Mouse (Mus musculus) liver, adult 2 months (tissue): Measurements from ENCODE around the gene B3galt4. TPM values are rescaled to one million over a fixed set of nuclear protein-coding genes. Genes with fewer than 3 reads are reported as not detected.

ENCODE experiments used
- DNase-seq: peaks from one replicate; pipeline ENCODE4 v3.0.0-alpha.2; 2011; ENCODE audit warnings: low read depth, low spot score; ENCODE audit errors: extremely low read depth
- H3K27ac ChIP-seq: fragments of 200-500 bp; replicated peaks from 2 replicates; pipeline ENCODE4 v1.5.1; 2012; ENCODE audit warnings: low read depth, mild to moderate bottlenecking, control low read depth, inconsistent platforms, low read length; ENCODE audit not compliant: insufficient read depth
- H3K27me3 ChIP-seq: fragments of 200-500 bp; 2 replicates; pipeline ENCODE4 v1.6.1; 2012; ENCODE audit warnings: mild to moderate bottlenecking, moderate library complexity, low read length, inconsistent platforms; ENCODE audit not compliant: control insufficient read depth, insufficient read depth
- H3K36me3 ChIP-seq: fragments of 200-500 bp; 2 replicates; pipeline ENCODE4 v1.6.1; 2012; ENCODE audit warnings: low read length, inconsistent platforms; ENCODE audit not compliant: control insufficient read depth, insufficient read depth
- H3K4me1 ChIP-seq: fragments of 200-500 bp; 2 replicates; pipeline ENCODE4 v1.6.1; 2011; ENCODE audit warnings: low read length; ENCODE audit not compliant: control insufficient read depth, insufficient read depth
- H3K4me3 ChIP-seq: fragments of 200-500 bp; 2 replicates; pipeline ENCODE4 v1.5.1; 2011; ENCODE audit warnings: low read depth, mild to moderate bottlenecking, control low read depth, low read length, moderate library complexity; ENCODE audit not compliant: insufficient read depth
- H3K79me2 ChIP-seq: fragments of 200-500 bp; 2 replicates; pipeline ENCODE4 v1.6.1; 2012; ENCODE audit warnings: inconsistent platforms, mild to moderate bottlenecking, low read length, moderate library complexity; ENCODE audit not compliant: control insufficient read depth, insufficient read depth
- H3K9ac ChIP-seq: fragments of 200-500 bp; 2 replicates; pipeline ENCODE4 v1.6.1; 2012; ENCODE audit warnings: low read depth, mild to moderate bottlenecking, control low read depth, inconsistent platforms, low read length
- CTCF ChIP-seq: fragments of 200-500 bp; IDR thresholded peaks from 2 replicates; pipeline ENCODE4 v1.5.1; 2011; ENCODE audit warnings: low read depth, low read length, control low read depth
- POLR2A ChIP-seq: fragments of 200-500 bp; IDR thresholded peaks from 2 replicates; pipeline ENCODE4 v1.6.1; 2011; ENCODE audit warnings: low read length, control low read depth; ENCODE audit not compliant: insufficient read depth; ENCODE audit errors: extremely low read depth
- WGBS: fragments of 180-500 bp; shearing (Covaris S2); methylation state at CpG from one replicate; pipeline ENCODE4 v1.1.7; 2018; 5-methylcytosine and 5-hydroxymethylcytosine counted together
- polyA plus RNA-seq: library from polyadenylated mRNA; depleted of rRNA; stranded (reverse); fragments of >200 nt; gene quantifications from 2 replicates; pipeline ENCODE4 v1.2.3, GENCODE M21; 2012
- total RNA-seq: library from RNA; depleted of rRNA; stranded (reverse); fragments of >200 nt; gene quantifications from 2 replicates; pipeline ENCODE4 v1.2.3, GENCODE M21; 2014

Gene B3galt4
- total and polyA plus RNA-seq, 2 experiments: 0.55 to 0.97 TPM

- no peak for TF ChIP-seq CTCF
- no peak for TF ChIP-seq POLR2A
- H3K4me1 ChIP-seq: peaks cover 10% of the 10 kb centered on the region; the same call in 1 of the 2 replicates
- H3K79me2 ChIP-seq: peaks cover 11% of the 10 kb centered on the region; the same call in 1 of the 2 replicates
- peaks cover 1% of the 10 kb centered on the region; the same call in 1 of the 2 replicates for H3K36me3 ChIP-seq
- H3K27me3 ChIP-seq: no peaks in the 10 kb centered on the region
- peak overlapping the region; percentile 85 for H3K9ac ChIP-seq
- H3K27ac ChIP-seq: no peak overlapping the region
- 50% methylated on average over 19 of the region's 19 CpGs for WGBS
- DNase-seq: no peak
- peak overlapping the region; percentile 97 for H3K4me3 ChIP-seq
Measured at GRCm38 (mm10) chr17:33941381-33941780, 9.9 kb downstream of the B3galt4 start.

- peaks cover 11% of the 10 kb centered on the region; the same call in 1 of the 2 replicates for H3K79me2 ChIP-seq
- peak overlapping the region; percentile 85 for H3K9ac ChIP-seq
- H3K4me3 ChIP-seq: peak overlapping the region; percentile 97
- no peak for TF ChIP-seq CTCF
- no peak for TF ChIP-seq POLR2A
- WGBS: 2% methylated on average over 26 of the region's 26 CpGs
- no peak overlapping the region for H3K27ac ChIP-seq
- no peaks in the 10 kb centered on the region for H3K27me3 ChIP-seq
- H3K36me3 ChIP-seq: peaks cover 1% of the 10 kb centered on the region; the same call in 1 of the 2 replicates
- peaks cover 10% of the 10 kb centered on the region; the same call in 1 of the 2 replicates for H3K4me1 ChIP-seq
- no peak for DNase-seq
Measured at GRCm38 (mm10) chr17:33940981-33941380, 10.3 kb downstream of the B3galt4 start.

GRCm38 (mm10) chr17:33940206-33940805, 11.0 kb downstream of the B3galt4 start, which contains the start of the genes Pfdn6 and Wdr46:
Gene Pfdn6 (minus strand): TSS chr17:33940343.
Gene Wdr46 (plus strand): TSS chr17:33940660.
- TF ChIP-seq POLR2A: 0 out of 2 replicates have a peak, but pooled peaks have one; percentile 12
- no peak for TF ChIP-seq CTCF
- H3K79me2 ChIP-seq: peaks cover 11% of the 10 kb centered on the region; the same call in 1 of the 2 replicates
- peak within 1 kb of the TSS; percentile 89 for H3K9ac ChIP-seq
- WGBS: under 1% methylated on average over 36 of the region's 36 CpGs
- peaks cover 1% of the 10 kb centered on the region; the same call in 1 of the 2 replicates for H3K36me3 ChIP-seq
- H3K27ac ChIP-seq: peak within 1 kb of the TSS; percentile 64
- peak; percentile 91 for DNase-seq
- H3K4me1 ChIP-seq: peaks cover 10% of the 10 kb centered on the region; the same call in 1 of the 2 replicates
- H3K4me3 ChIP-seq: peak within 1 kb of the TSS; percentile 97
- no peaks in the 10 kb centered on the region for H3K27me3 ChIP-seq

GRCm38 (mm10) chr17:33938783-33939182, 12.5 kb downstream of the B3galt4 start:
- H3K9ac ChIP-seq: no peak overlapping the region
- no peak overlapping the region for H3K27ac ChIP-seq
- H3K36me3 ChIP-seq: no peaks in the 10 kb centered on the region; the same call in 1 of the 2 replicates
- peaks cover 10% of the 10 kb centered on the region; the same call in 1 of the 2 replicates for H3K4me1 ChIP-seq
- H3K27me3 ChIP-seq: no peaks in the 10 kb centered on the region
- no peak for DNase-seq
- H3K79me2 ChIP-seq: peaks cover 11% of the 10 kb centered on the region; the same call in 1 of the 2 replicates
- no peak for TF ChIP-seq CTCF
- no peak overlapping the region for H3K4me3 ChIP-seq
- WGBS: 44% methylated on average over 11 of the region's 11 CpGs

- peaks cover 13% of the 10 kb centered on the region; the same call in 1 of the 2 replicates for H3K4me1 ChIP-seq
- TF ChIP-seq CTCF: no peak
- H3K36me3 ChIP-seq: no peaks in the 10 kb centered on the region; the same call in 1 of the 2 replicates
- H3K9ac ChIP-seq: no peak overlapping the region
- H3K27me3 ChIP-seq: no peaks in the 10 kb centered on the region
- peaks cover 11% of the 10 kb centered on the region; the same call in 1 of the 2 replicates for H3K79me2 ChIP-seq
- no peak for DNase-seq
- 88% methylated on average over 15 of the region's 15 CpGs for WGBS
- no peak overlapping the region for H3K27ac ChIP-seq
- H3K4me3 ChIP-seq: no peak overlapping the region
Measured at GRCm38 (mm10) chr17:33936993-33937392, 14.3 kb downstream of the B3galt4 start.
